21 mouse cellular contexts compared by ENCODE assay signal in genomic region chr11:101847509-101847908, GRCm38 (mm10). TPM values are rescaled to one million over a fixed set of nuclear protein-coding genes. Genes with fewer than 3 reads are reported as not detected.
"Had no signal": no experiment of that assay in that cellular context is flagged by ENCODE, and none has a peak within 500 bp of the region (broad histone marks: within the 10 kb centered on the region; RNA-seq: fewer than 3 reads in every experiment).

No protein-coding gene starts in this region.

- H3K4me3 ChIP-seq: midbrain, embryonic 10.5 days; myocyte; neural tube, embryonic 13.5 days; neural tube, embryonic 15.5 days; stomach, embryonic 15.5 days had no signal

- H3K4me2 ChIP-seq: lung, embryonic 14.5 days; neural tube, embryonic 13.5 days; neural tube, embryonic 15.5 days; stomach, embryonic 15.5 days had no signal

- H3K9me3 ChIP-seq: midbrain, embryonic 10.5 days; neural tube, embryonic 13.5 days; neural tube, embryonic 15.5 days; stomach, embryonic 15.5 days had no signal

- H3K36me3 ChIP-seq: midbrain, embryonic 10.5 days; neural tube, embryonic 13.5 days; neural tube, embryonic 15.5 days; stomach, embryonic 15.5 days had no signal

- H3K27ac ChIP-seq: midbrain, embryonic 10.5 days; neural tube, embryonic 13.5 days; neural tube, embryonic 15.5 days; stomach, embryonic 15.5 days; stomach, postnatal 0 days had no signal

- DNase-seq: lung, adult 18-20 months; lung, embryonic 14.5 days; lung, postnatal 10 days; lung, postnatal 4 days; midbrain, embryonic 14.5 days; retina, postnatal 1 day; right cerebral cortex, adult 18-20 months; right cerebral cortex, postnatal 25 days; right cerebral cortex, postnatal 4 days; spleen, adult 18-20 months; thymus, adult 2 months; thymus, postnatal 25 days; thymus, postnatal 4 days had no signal

- H3K27me3 ChIP-seq: neural tube, embryonic 13.5 days; neural tube, embryonic 15.5 days; stomach, embryonic 15.5 days had no signal

- H3K9ac ChIP-seq: lung, embryonic 14.5 days; neural tube, embryonic 13.5 days; neural tube, embryonic 15.5 days; stomach, embryonic 15.5 days had no signal

- ATAC-seq: midbrain, embryonic 16.5 days had no signal

RNA-seq across cellular contexts. Expression of gene Meox1, which starts 46.7 kb away (rescaled TPM):
- total RNA-seq: megakaryocyte-erythroid progenitor cell, adult 5-6 weeks had no signal
